Mouse (Mus musculus) spleen, adult 2 months (tissue): Measurements from ENCODE around the gene Ess2.

Experiments
- CTCF ChIP-seq: fragments of 200-500 bp; IDR thresholded peaks from 2 replicates; pipeline ENCODE4 v1.5.1; 2011; ENCODE audit warnings: mild to moderate bottlenecking, inconsistent platforms; ENCODE audit not compliant: insufficient read depth, insufficient read length, insufficient replicate concordance; ENCODE audit errors: extremely low read depth
- POLR2A ChIP-seq: fragments of 200-500 bp; IDR thresholded peaks from 2 replicates; pipeline ENCODE4 v1.6.1; 2011; ENCODE audit warnings: low read depth, low read length, inconsistent platforms

GRCm38 (mm10) chr16:17876096-17876495 is 35.1 kb downstream of the Ess2 start:
- TF ChIP-seq CTCF, result no peak
- TF ChIP-seq POLR2A, result no peak
